Mouse (Mus musculus) liver, embryonic 13.5 days (tissue): ENCODE results near the gene Klkb1. TPM values are rescaled to one million over a fixed set of nuclear protein-coding genes. Genes with fewer than 3 reads are reported as not detected.

ENCODE experiments used
- ATAC-seq: fragments of 200-750 bp; cut with Nextera tagmentation; 2 replicates; pipeline ENCODE4 v1.8.0; 2017; ENCODE audit warnings: low read depth, mild to moderate bottlenecking, moderate number of reproducible peaks, moderate library complexity
- DNase-seq: peaks from one replicate; pipeline ENCODE4 v3.0.0; 2022
- H3K27ac ChIP-seq: fragments of 300-500 bp; sonication (generic); 2 replicates; pipeline ENCODE4 v1.5.1; 2015; ENCODE audit warnings: moderate library complexity, mild to moderate bottlenecking, inconsistent platforms
- H3K27me3 ChIP-seq: fragments of 300-500 bp; sonication (generic); 2 replicates; pipeline ENCODE4 v1.6.1; 2015; ENCODE audit warnings: mild to moderate bottlenecking, inconsistent platforms
- H3K36me3 ChIP-seq: fragments of 300-500 bp; sonication (generic); 2 replicates; pipeline ENCODE4 v1.6.1; 2015; ENCODE audit warnings: mild to moderate bottlenecking, inconsistent platforms
- H3K4me1 ChIP-seq: fragments of 300-500 bp; sonication (generic); replicated peaks from 2 replicates; pipeline ENCODE4 v1.6.1; 2015; ENCODE audit warnings: inconsistent platforms
- H3K4me2 ChIP-seq: fragments of 300-500 bp; sonication (generic); 2 replicates; pipeline ENCODE4 v1.6.1; 2015; ENCODE audit warnings: inconsistent platforms, mild to moderate bottlenecking, moderate library complexity
- H3K4me3 ChIP-seq: fragments of 300-500 bp; sonication (generic); replicated peaks from 2 replicates; pipeline ENCODE4 v1.5.1; 2015; ENCODE audit warnings: mild to moderate bottlenecking, inconsistent platforms
- H3K9ac ChIP-seq: fragments of 300-500 bp; sonication (generic); 2 replicates; pipeline ENCODE4 v1.6.1; 2015; ENCODE audit warnings: mild to moderate bottlenecking, inconsistent platforms
- H3K9me3 ChIP-seq: fragments of 300-500 bp; sonication (generic); replicated peaks from 2 replicates; pipeline ENCODE4 v1.6.1; 2016; ENCODE audit warnings: inconsistent platforms
- WGBS: fragments of 180-500 bp; shearing (Covaris S2); methylation state at CpG from one replicate; pipeline ENCODE4 v1.1.7; 2015; ENCODE audit not compliant: insufficient replicate concordance; 5-methylcytosine and 5-hydroxymethylcytosine counted together
- polyA plus RNA-seq: library from polyadenylated mRNA; unstranded; fragments of >200 nt; fragmentation: Nextera tagmentation; extraction: Ambion mirVana; gene quantifications from 2 replicates; pipeline ENCODE4 v1.2.1, GENCODE M21; 2015

Klkb1 gene
- polyA plus RNA-seq, 1 experiment from 2014 or later = 2.2 TPM

DNA sequence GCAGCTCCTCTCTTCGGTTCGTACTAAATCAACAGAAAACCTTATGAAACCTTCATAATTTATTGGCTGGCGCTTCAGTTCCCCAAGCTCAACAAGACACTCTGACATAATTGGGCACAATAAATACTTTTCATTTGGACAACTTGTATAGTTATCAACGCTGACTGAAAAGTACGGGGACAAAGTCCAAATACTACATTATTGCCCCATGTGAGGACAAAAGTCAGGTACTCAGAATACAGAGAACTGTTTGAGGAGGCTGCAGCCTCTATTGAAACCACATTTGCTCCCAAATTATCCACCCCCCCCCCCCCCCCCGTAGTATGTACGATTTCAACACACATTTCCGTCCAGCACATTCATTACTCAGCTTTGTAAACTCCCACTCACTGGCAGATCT is 55.3 kb downstream of the Klkb1 start:
- Histone ChIP-seq H3K9ac (no peak overlapping the region), H3K4me1 (no peaks in the 10 kb centered on the region), H3K4me3 (no peak overlapping the region), H3K36me3 (no peaks in the 10 kb centered on the region), H3K27ac (no peak overlapping the region), H3K27me3 (no peaks in the 10 kb centered on the region), H3K9me3 (no peaks in the 10 kb centered on the region), H3K4me2 (no peak overlapping the region)
- DNase-seq (no peak), ATAC-seq (no peak)
- 54% methylated on average over 8 of the region's 8 CpGs for WGBS

DNA sequence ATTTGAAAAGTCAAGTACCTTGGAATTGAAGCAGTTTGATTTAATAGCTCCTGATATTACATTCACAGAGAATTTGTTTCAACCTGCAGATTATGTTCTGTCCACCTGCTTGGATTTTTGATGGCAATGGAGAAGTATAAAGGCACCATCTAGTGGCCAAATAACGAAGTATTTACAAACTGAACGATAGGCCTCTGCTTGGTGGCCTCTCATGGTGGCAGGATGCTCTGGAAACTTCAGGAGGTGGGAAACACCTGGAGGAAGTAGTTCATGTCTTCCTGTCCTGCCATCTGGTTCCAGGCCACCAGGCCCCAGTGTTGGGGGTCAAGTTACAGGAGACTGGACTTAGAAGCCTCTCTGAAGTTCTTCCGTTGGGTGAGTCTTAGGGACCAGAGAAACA is 56.4 kb downstream of the Klkb1 start:
- DNase-seq = no peak
- H3K4me2 ChIP-seq = no peak overlapping the region
- no peaks in the 10 kb centered on the region for H3K4me1 ChIP-seq
- 18% methylated on average over 3 of the region's 3 CpGs for WGBS
- no peaks in the 10 kb centered on the region for H3K36me3 ChIP-seq
- ATAC-seq = no peak
- no peak overlapping the region for H3K27ac ChIP-seq
- H3K9ac ChIP-seq = no peak overlapping the region
- no peaks in the 10 kb centered on the region for H3K27me3 ChIP-seq
- H3K9me3 ChIP-seq = no peaks in the 10 kb centered on the region
- no peak overlapping the region for H3K4me3 ChIP-seq

DNA sequence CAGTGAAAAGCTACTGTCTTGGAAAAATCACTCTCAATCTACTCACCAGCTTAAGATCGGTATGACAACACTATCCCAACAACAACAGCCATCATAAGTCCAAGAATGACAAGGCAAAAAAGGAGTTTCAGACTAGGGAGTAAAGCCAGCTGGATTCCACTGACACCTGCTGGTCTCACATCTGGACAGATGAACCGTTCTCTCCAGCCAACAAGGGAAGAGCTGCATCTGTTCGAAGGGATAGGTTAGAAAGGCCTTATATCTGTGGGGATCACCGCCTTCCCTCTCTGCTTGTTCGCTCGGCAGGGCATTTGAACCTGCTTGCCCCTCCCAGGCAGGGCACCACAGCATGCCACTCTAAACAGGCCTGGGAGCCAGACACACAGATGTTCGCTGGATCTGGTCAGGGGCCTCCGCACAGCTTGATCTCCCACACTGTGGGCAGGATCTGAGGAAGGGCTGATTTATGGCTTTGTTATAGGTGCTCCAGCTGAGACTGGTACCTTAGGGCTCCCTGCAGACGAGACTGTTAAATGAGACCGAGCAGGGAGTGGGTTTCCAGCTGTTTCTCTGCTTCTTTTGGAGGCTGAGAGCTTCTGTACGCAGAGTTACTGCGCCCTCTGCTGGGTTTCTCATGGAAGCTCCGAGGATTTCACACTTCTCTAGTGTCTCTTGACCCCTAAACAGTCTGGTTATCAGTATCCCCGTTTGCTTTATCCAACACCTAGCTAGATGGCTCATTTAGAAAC is 58.3 kb downstream of the Klkb1 start:
- ATAC-seq = no peak
- no peak for DNase-seq

DNA sequence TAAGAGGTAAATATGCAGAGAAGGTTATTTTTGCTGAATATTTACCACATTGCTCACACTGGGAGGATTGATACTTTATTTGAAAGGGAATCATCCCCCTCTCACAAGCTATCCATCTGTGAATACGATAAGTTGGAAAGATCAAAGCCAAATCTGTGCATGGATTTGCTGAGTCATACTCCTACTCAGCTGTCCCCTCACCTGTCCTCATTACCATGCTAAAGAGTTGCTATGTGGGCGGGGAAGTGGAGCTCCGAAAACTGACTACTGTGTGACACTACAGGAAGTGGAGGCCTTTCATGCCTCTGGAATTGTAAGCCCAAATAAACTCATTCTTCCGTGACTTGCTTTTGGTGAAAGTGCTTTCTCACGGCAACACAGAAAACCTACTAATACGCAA is 59.4 kb downstream of the Klkb1 start:
- no peak for DNase-seq
- Histone ChIP-seq H3K4me3 (no peak overlapping the region), H3K4me1 (no peaks in the 10 kb centered on the region), H3K27me3 (no peaks in the 10 kb centered on the region), H3K27ac (no peak overlapping the region), H3K4me2 (no peak overlapping the region), H3K9me3 (no peaks in the 10 kb centered on the region), H3K36me3 (no peaks in the 10 kb centered on the region), H3K9ac (no peak overlapping the region)
- ATAC-seq = no peak
- 68% methylated on average over 6 of the region's 6 CpGs for WGBS

More for the DNA sequence above, 58.3 kb downstream of the Klkb1 start:
- Histone ChIP-seq H3K36me3 (no peaks in the 10 kb centered on the region), H3K27ac (no peak overlapping the region), H3K4me2 (no peak overlapping the region), H3K4me3 (no peak overlapping the region), H3K4me1 (no peaks in the 10 kb centered on the region), H3K9ac (no peak overlapping the region), H3K27me3 (no peaks in the 10 kb centered on the region), H3K9me3 (no peaks in the 10 kb centered on the region)
- WGBS = 32% methylated on average over 14 of the region's 14 CpGs

DNA sequence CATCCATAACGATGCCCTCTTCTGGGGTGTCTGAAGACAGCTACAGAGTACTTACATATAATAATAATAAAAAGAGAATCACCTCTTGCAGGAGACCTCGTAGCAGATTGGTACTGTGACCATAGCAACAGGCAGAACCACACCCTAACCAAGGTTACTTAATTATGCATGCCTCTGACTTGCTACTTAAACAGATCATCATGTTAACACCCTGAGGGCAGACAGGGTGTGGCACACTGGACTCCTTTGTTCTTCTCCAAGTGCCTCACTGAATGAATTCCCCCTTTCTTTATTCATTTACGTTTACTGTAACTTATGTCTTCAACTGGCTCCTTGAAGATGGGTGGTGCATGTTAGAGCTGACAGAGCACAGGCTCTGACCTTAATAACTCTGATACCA is 61.4 kb downstream of the Klkb1 start:
- 48% methylated on average over 3 of the region's 3 CpGs for WGBS
- Histone ChIP-seq H3K4me1 (no peaks in the 10 kb centered on the region), H3K9ac (no peak overlapping the region), H3K4me2 (no peak overlapping the region), H3K36me3 (no peaks in the 10 kb centered on the region), H3K27me3 (no peaks in the 10 kb centered on the region), H3K4me3 (no peak overlapping the region), H3K9me3 (no peaks in the 10 kb centered on the region), H3K27ac (no peak overlapping the region)
- ATAC-seq = no peak
- no peak for DNase-seq

Other genes with a start within 250 kb of the Klkb1 start
- gene Mtnr1a, start 225.7 kb downstream of the Klkb1 start, polyA plus RNA-seq = not detected in 2 replicates
- gene F11, start 32.8 kb downstream of the Klkb1 start, polyA plus RNA-seq = 7.6 and 9.7 TPM in 2 replicates
- gene Gm45753, start 13.6 kb upstream of the Klkb1 start, polyA plus RNA-seq = 3.9 and 5.3 TPM in 2 replicates
- 3.0 and 3.7 TPM in 2 replicates for gene Cyp4v3, start 38.4 kb upstream of the Klkb1 start, polyA plus RNA-seq
- gene Fam149a, start 87.4 kb upstream of the Klkb1 start, polyA plus RNA-seq = 1.6 and 2.2 TPM in 2 replicates
- gene Tlr3, start 116.2 kb upstream of the Klkb1 start, polyA plus RNA-seq = 0.45 and 0.54 TPM in 2 replicates
- 3.8 and 5.3 TPM in 2 replicates for gene Sorbs2, start 212.9 kb upstream of the Klkb1 start, polyA plus RNA-seq